Mouse (Mus musculus): Measurements from ENCODE around the gene Ddc. TPM values are rescaled to one million over a fixed set of nuclear protein-coding genes. Genes with fewer than 3 reads are reported as not detected.

The Ddc gene
- total and polyA plus RNA-seq, 3 experiments, result 0.17 to 0.33 TPM; not detected in 1

DNA sequence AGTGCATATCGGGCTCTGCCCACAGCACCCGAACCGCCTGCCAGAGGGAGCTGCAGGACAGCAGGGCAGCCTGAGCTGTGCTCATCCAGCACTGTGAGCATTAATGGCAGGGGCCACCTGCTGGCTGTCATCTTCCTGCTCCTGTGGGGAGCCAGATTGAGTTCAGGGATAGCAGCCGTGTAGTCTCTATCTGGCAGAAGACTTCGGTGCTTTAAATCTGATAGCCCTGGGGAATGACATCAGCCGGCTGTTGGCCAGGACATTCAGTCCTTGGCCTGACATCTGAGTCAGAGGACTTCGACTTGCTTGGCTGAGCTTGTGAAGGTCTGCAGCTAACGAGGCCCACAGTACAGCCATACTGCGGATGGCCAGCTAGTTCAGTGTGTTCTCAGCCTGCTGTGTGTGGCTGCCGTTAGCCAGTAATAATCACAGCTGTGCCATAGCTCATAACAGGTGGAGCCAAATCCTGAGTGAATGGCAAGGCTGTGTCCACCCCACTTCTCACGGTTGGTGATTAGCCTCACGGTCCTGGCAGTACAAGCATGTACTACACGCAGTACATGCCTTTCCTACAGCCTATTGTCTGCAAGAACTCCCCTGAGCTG lies 53.5 kb downstream of the Ddc start (continued):
- TF ChIP-seq CHD1 (IDR thresholded peaks at IDR 0.05; ENCODE audit: low read depth, low read length), result no peak
- TF ChIP-seq MYC (IDR thresholded peaks at IDR 0.05; ENCODE audit: low read depth, low read length), result no peak

- TF ChIP-seq UBTF (IDR thresholded peaks at IDR 0.05; ENCODE audit: low read depth, low read length) (no peak), E2F4 (IDR thresholded peaks at IDR 0.05; ENCODE audit: insufficient replicate concordance, low read depth, low read length) (no peak), PAX5 (IDR thresholded peaks at IDR 0.05; ENCODE audit: low read length) (no peak), SIN3A (IDR thresholded peaks at IDR 0.05; ENCODE audit: low read length) (no peak), IRF4 (IDR thresholded peaks at IDR 0.05; ENCODE audit: low read depth, low read length) (no peak), ZNF384 (IDR thresholded peaks at IDR 0.05; ENCODE audit: low read depth, low read length) (no peak), MYC (IDR thresholded peaks at IDR 0.05; ENCODE audit: low read depth, low read length) (no peak), RCOR1 (conservative IDR thresholded peaks at IDR 0.05; ENCODE audit: low read depth, low read length) (no peak), SMC3 (IDR thresholded peaks at IDR 0.05; ENCODE audit: low read depth, low read length) (no peak), GABPA (IDR thresholded peaks at IDR 0.05; ENCODE audit: insufficient replicate concordance, low read depth, low read length) (no peak), ZKSCAN1 (IDR thresholded peaks at IDR 0.05; ENCODE audit: borderline replicate concordance, low read depth, low read length) (no peak), MAZ (IDR thresholded peaks at IDR 0.05; ENCODE audit: low read depth, low read length) (no peak), MAFK (IDR thresholded peaks at IDR 0.05; ENCODE audit: insufficient replicate concordance, low read length) (no peak), EP300 (IDR thresholded peaks at IDR 0.05; ENCODE audit: low read length) (no peak), MAX (IDR thresholded peaks at IDR 0.05; ENCODE audit: low read length) (no peak), ETS1 (conservative IDR thresholded peaks at IDR 0.05; ENCODE audit: low read depth, low read length) (no peak)
- DNase-seq (ENCODE audit: extremely low read depth), result no peak
- H3K9me3 ChIP-seq (replicated peaks; ENCODE audit: low read length), result no peaks in the 10 kb centered on the region
- H3K4me1 ChIP-seq (ENCODE audit: control insufficient read depth in 1 of 2, insufficient read depth in 2 of 2), result peaks cover 3 to 13% of the 10 kb centered on the region in 2 experiments; a peak in 3 of 4 replicates
- no peaks in the 10 kb centered on the region for H3K79me2 ChIP-seq (replicated peaks; ENCODE audit: control insufficient read depth, extremely low read depth, insufficient read depth, poor library complexity, severe bottlenecking)
- no peak overlapping the region for H3K4me3 ChIP-seq (replicated peaks in 1 of 3; ENCODE audit: low read depth in 2 of 3, low read length in 2 of 3, poor library complexity in 1 of 3)
- in situ Hi-C loops (cut with MboI; ENCODE audit: low pct_ligation_motif_present, low pct_unique_long_range_greater_than_20kb, low sequenced_read_pairs), result loop anchor here (5.0 kb wide), 1 partner anchor 41 kb away; no protein-coding TSS in a partner anchor
- H3K27ac ChIP-seq (ENCODE audit: insufficient read depth, low read depth), result no peak overlapping the region
- H3K27me3 ChIP-seq (replicated peaks), result no peaks in the 10 kb centered on the region
- H3K9ac ChIP-seq (ENCODE audit: insufficient read depth, low read depth), result no peak overlapping the region
- dilution Hi-C loops (cut with MboI; ENCODE audit: extremely low pct_ligation_motif_present, extremely low pct_unique_long_range_greater_than_20kb, low sequenced_read_pairs), result no loop called here
- H3K4me2 ChIP-seq (ENCODE audit: insufficient read depth, low read depth, poor library complexity, severe bottlenecking), result no peak overlapping the region
- no peaks in the 10 kb centered on the region for H3K36me3 ChIP-seq (replicated peaks in 1 of 2; ENCODE audit: control insufficient read depth in 1 of 2, insufficient read depth in 1 of 2, low read length in 1 of 2)
These were observed 56.4 kb downstream of the Ddc start for GRCm38 (mm10) chr11:11841590-11841989.

DNA sequence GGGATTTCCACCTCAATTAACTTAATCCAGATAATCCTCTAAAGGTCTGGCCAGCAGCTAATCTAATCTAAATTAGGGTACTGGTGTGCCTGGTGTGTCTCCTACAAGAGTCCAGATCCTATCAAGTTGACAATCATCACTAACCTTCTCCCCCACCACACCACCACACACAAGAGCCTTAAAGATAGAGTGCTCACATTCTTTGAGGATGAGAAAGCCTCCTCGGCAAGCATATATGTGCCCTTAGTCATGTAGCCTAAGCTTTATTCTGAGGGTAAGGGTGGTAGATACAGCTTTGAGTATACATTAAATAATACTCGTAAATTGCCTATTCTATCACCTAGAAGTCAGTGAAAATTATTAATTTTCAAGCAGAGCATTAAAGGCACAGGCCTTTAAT lies 57.2 kb downstream of the Ddc start:
- no peak overlapping the region for H3K9ac ChIP-seq (ENCODE audit: insufficient read depth, low read depth)
- no peak for TF ChIP-seq RCOR1 (conservative IDR thresholded peaks at IDR 0.05; ENCODE audit: low read depth, low read length)
- no peak for TF ChIP-seq JUN (IDR thresholded peaks at IDR 0.05; ENCODE audit: insufficient read depth, low read depth, low read length)
- TF ChIP-seq JUND (conservative IDR thresholded peaks at IDR 0.05; ENCODE audit: low read depth, low read length), result no peak
- no peak for TF ChIP-seq MEF2A (IDR thresholded peaks at IDR 0.05; ENCODE audit: borderline replicate concordance, low read depth, low read length)
- TF ChIP-seq USF1 (IDR thresholded peaks at IDR 0.05; ENCODE audit: low read depth, low read length), result no peak
- TF ChIP-seq CHD1 (IDR thresholded peaks at IDR 0.05; ENCODE audit: low read depth, low read length), result no peak
- TF ChIP-seq BHLHE40 (IDR thresholded peaks at IDR 0.05; ENCODE audit: low read depth, low read length), result no peak
- TF ChIP-seq NELFE (IDR thresholded peaks at IDR 0.05; ENCODE audit: low read depth, low read length), result no peak
- no peak for TF ChIP-seq HCFC1 (IDR thresholded peaks at IDR 0.05; ENCODE audit: low read depth, low read length)
- TF ChIP-seq E2F4 (IDR thresholded peaks at IDR 0.05; ENCODE audit: insufficient replicate concordance, low read depth, low read length), result no peak
- no peak for TF ChIP-seq KAT2A (IDR thresholded peaks at IDR 0.05; ENCODE audit: insufficient replicate concordance, low read length)
- no peak for TF ChIP-seq GABPA (IDR thresholded peaks at IDR 0.05; ENCODE audit: insufficient replicate concordance, low read depth, low read length)
- TF ChIP-seq MYC (IDR thresholded peaks at IDR 0.05; ENCODE audit: low read depth, low read length), result no peak
- TF ChIP-seq ZKSCAN1 (IDR thresholded peaks at IDR 0.05; ENCODE audit: borderline replicate concordance, low read depth, low read length), result no peak
- TF ChIP-seq POLR2AphosphoS2 (IDR thresholded peaks at IDR 0.05; ENCODE audit: low read depth, low read length), result no peak
- no peak for TF ChIP-seq PAX5 (IDR thresholded peaks at IDR 0.05; ENCODE audit: low read length)
- no peak for TF ChIP-seq USF2 (conservative IDR thresholded peaks at IDR 0.05; ENCODE audit: low read depth, low read length)
- no peak for TF ChIP-seq ZMIZ1 (IDR thresholded peaks at IDR 0.05; ENCODE audit: low read depth, low read length)
- TF ChIP-seq ETS1 (conservative IDR thresholded peaks at IDR 0.05; ENCODE audit: low read depth, low read length), result no peak
- H3K27ac ChIP-seq (ENCODE audit: insufficient read depth, low read depth), result no peak overlapping the region
- H3K4me2 ChIP-seq (ENCODE audit: insufficient read depth, low read depth, poor library complexity, severe bottlenecking), result no peak overlapping the region
- no peak for DNase-seq (ENCODE audit: extremely low read depth)
- no peaks in the 10 kb centered on the region for H3K9me3 ChIP-seq (replicated peaks; ENCODE audit: low read length)
- H3K4me1 ChIP-seq (ENCODE audit: control insufficient read depth in 1 of 2, insufficient read depth in 2 of 2), result peaks cover 3 to 13% of the 10 kb centered on the region in 2 experiments; a peak in 3 of 4 replicates
- in situ Hi-C loops (cut with MboI; ENCODE audit: low pct_ligation_motif_present, low pct_unique_long_range_greater_than_20kb, low sequenced_read_pairs) (loop anchor here (5.0 kb wide), 1 partner anchor 42 kb away; no protein-coding TSS in a partner anchor), dilution Hi-C loops (cut with MboI; ENCODE audit: extremely low pct_ligation_motif_present, extremely low pct_unique_long_range_greater_than_20kb, low sequenced_read_pairs) (no loop called here)
- no peaks in the 10 kb centered on the region for H3K36me3 ChIP-seq (replicated peaks in 1 of 2; ENCODE audit: control insufficient read depth in 1 of 2, insufficient read depth in 1 of 2, low read length in 1 of 2)
- no peak overlapping the region for H3K4me3 ChIP-seq (replicated peaks in 1 of 3; ENCODE audit: low read depth in 2 of 3, low read length in 2 of 3, poor library complexity in 1 of 3)
- no peaks in the 10 kb centered on the region for H3K27me3 ChIP-seq (replicated peaks)
- no peaks in the 10 kb centered on the region for H3K79me2 ChIP-seq (replicated peaks; ENCODE audit: control insufficient read depth, extremely low read depth, insufficient read depth, poor library complexity, severe bottlenecking)

Measured in CH12.LX (cell line).